Mouse (Mus musculus) intestine, embryonic 16.5 days (tissue): ENCODE measurements around the gene Atg16l2. TPM values are rescaled to one million over a fixed set of nuclear protein-coding genes. Genes with fewer than 3 reads are reported as not detected.

Experiments
- ATAC-seq: fragments of 200-750 bp; cut with Nextera tagmentation; 2 replicates; pipeline ENCODE4 v1.8.0; 2017; ENCODE audit warnings: moderate TSS enrichment, moderate library complexity
- H3K27ac ChIP-seq: fragments of 300-500 bp; sonication (generic); 2 replicates; pipeline ENCODE4 v1.5.1; 2014; ENCODE audit warnings: mild to moderate bottlenecking, low read length
- H3K27me3 ChIP-seq: fragments of 300-500 bp; sonication (generic); replicated peaks from 2 replicates; pipeline ENCODE4 v1.6.1; 2014; ENCODE audit warnings: low read length, control low read depth, mixed read lengths; ENCODE audit not compliant: control insufficient read depth, insufficient read depth
- H3K36me3 ChIP-seq: fragments of 300-500 bp; sonication (generic); 2 replicates; pipeline ENCODE4 v1.6.1; 2014; ENCODE audit warnings: low read length, control low read depth; ENCODE audit not compliant: control insufficient read depth, insufficient read depth
- H3K4me1 ChIP-seq: fragments of 300-500 bp; sonication (generic); 2 replicates; pipeline ENCODE4 v1.6.1; 2014; ENCODE audit warnings: low read length, control low read depth, mixed read lengths; ENCODE audit not compliant: control insufficient read depth, insufficient read depth
- H3K4me2 ChIP-seq: fragments of 300-500 bp; sonication (generic); 2 replicates; pipeline ENCODE4 v1.6.1; 2014; ENCODE audit warnings: low read depth, low read length, control low read depth
- H3K4me3 ChIP-seq: fragments of 300-500 bp; sonication (generic); 2 replicates; pipeline ENCODE4 v1.5.1; 2014; ENCODE audit warnings: mild to moderate bottlenecking, low read length
- H3K9ac ChIP-seq: fragments of 300-500 bp; sonication (generic); 2 replicates; pipeline ENCODE4 v1.6.1; 2014; ENCODE audit warnings: low read depth, low read length
- H3K9me3 ChIP-seq: fragments of 300-500 bp; sonication (generic); 2 replicates; pipeline ENCODE4 v1.6.1; 2016; ENCODE audit warnings: low read length, control low read depth; ENCODE audit not compliant: control insufficient read depth
- WGBS: fragments of 180-500 bp; shearing (Covaris S2); extraction: QIAGEN DNeasy Blood & Tissue Kit; methylation state at CpG from one replicate; pipeline ENCODE4 v1.1.7; 2014; 5-methylcytosine and 5-hydroxymethylcytosine counted together
- polyA plus RNA-seq: library from polyadenylated mRNA; unstranded; fragments of >200 nt; fragmentation: Nextera tagmentation; extraction: Ambion mirVana; gene quantifications from 2 replicates; pipeline ENCODE4 v1.2.1, GENCODE M21; 2015

Atg16l2 gene
- polyA plus RNA-seq, 1 experiment from 2014 or later: 17.3 TPM

- Histone ChIP-seq H3K27me3 (no peaks in the 10 kb centered on the region), H3K9ac (no peak overlapping the region), H3K36me3 (no peaks in the 10 kb centered on the region; the same call in 1 of the 2 replicates), H3K4me2 (no peak overlapping the region), H3K27ac (no peak overlapping the region), H3K4me1 (peaks cover 32% of the 10 kb centered on the region), H3K4me3 (no peak overlapping the region), H3K9me3 (no peaks in the 10 kb centered on the region)
- ATAC-seq: no peak
- 79% methylated on average over 3 of the region's 3 CpGs for WGBS
Observed at GRCm38 (mm10) chr7:101298375-101298774, 3.7 kb downstream of the Atg16l2 start.

- Histone ChIP-seq H3K4me1 (peaks cover 26% of the 10 kb centered on the region), H3K36me3 (peaks cover 3% of the 10 kb centered on the region; the same call in 1 of the 2 replicates), H3K9ac (peak overlapping the region; percentile 66), H3K27ac (peak overlapping the region; percentile 23; the same call in 1 of the 2 replicates), H3K9me3 (no peaks in the 10 kb centered on the region), H3K4me3 (peak overlapping the region; percentile 40), H3K4me2 (peak overlapping the region; percentile 75), H3K27me3 (no peaks in the 10 kb centered on the region)
- WGBS: 27% methylated on average over 8 of the region's 8 CpGs
- ATAC-seq: no peak
Observed at GRCm38 (mm10) chr7:101297023-101297405, 5.0 kb downstream of the Atg16l2 start.

GRCm38 (mm10) chr7:101296252-101297022 is 5.6 kb downstream of the Atg16l2 start:
- 11% methylated on average over 35 of the region's 35 CpGs for WGBS
- H3K4me3 ChIP-seq: peak overlapping the region; percentile 40
- peak overlapping the region; percentile 66 for H3K9ac ChIP-seq
- H3K36me3 ChIP-seq: peaks cover 3% of the 10 kb centered on the region; the same call in 1 of the 2 replicates
- no peaks in the 10 kb centered on the region for H3K27me3 ChIP-seq
- ATAC-seq: peak; percentile 87
- peak overlapping the region; percentile 23; the same call in 1 of the 2 replicates for H3K27ac ChIP-seq
- H3K9me3 ChIP-seq: no peaks in the 10 kb centered on the region
- H3K4me2 ChIP-seq: peak overlapping the region; percentile 75
- H3K4me1 ChIP-seq: peaks cover 26% of the 10 kb centered on the region

GRCm38 (mm10) chr7:101295438-101295837 is 6.6 kb downstream of the Atg16l2 start:
- Histone ChIP-seq H3K9me3 (no peaks in the 10 kb centered on the region), H3K4me3 (no peak overlapping the region), H3K27me3 (no peaks in the 10 kb centered on the region), H3K4me1 (peaks cover 18% of the 10 kb centered on the region), H3K9ac (no peak overlapping the region), H3K27ac (no peak overlapping the region), H3K36me3 (peaks cover 3% of the 10 kb centered on the region; the same call in 1 of the 2 replicates), H3K4me2 (no peak overlapping the region)
- 67% methylated on average over 1 of the region's 1 CpGs for WGBS
- no peak for ATAC-seq

- 56% methylated on average over 4 of the region's 4 CpGs for WGBS
- Histone ChIP-seq H3K9ac (no peak overlapping the region), H3K27ac (no peak overlapping the region), H3K9me3 (no peaks in the 10 kb centered on the region), H3K27me3 (no peaks in the 10 kb centered on the region), H3K4me2 (no peak overlapping the region), H3K36me3 (peaks cover 7% of the 10 kb centered on the region; the same call in 1 of the 2 replicates), H3K4me3 (no peak overlapping the region), H3K4me1 (peaks cover 14% of the 10 kb centered on the region)
- ATAC-seq: no peak
Observed at GRCm38 (mm10) chr7:101293611-101294010, 8.4 kb downstream of the Atg16l2 start.

GRCm38 (mm10) chr7:101293138-101293537 is 8.9 kb downstream of the Atg16l2 start:
- Histone ChIP-seq H3K4me1 (peaks cover 14% of the 10 kb centered on the region), H3K36me3 (peaks cover 7% of the 10 kb centered on the region; the same call in 1 of the 2 replicates), H3K4me2 (no peak overlapping the region), H3K9me3 (no peaks in the 10 kb centered on the region), H3K27ac (no peak overlapping the region), H3K4me3 (no peak overlapping the region), H3K27me3 (no peaks in the 10 kb centered on the region), H3K9ac (no peak overlapping the region)
- no peak for ATAC-seq
- 55% methylated on average over 4 of the region's 4 CpGs for WGBS

GRCm38 (mm10) chr7:101292696-101293095 is 9.4 kb downstream of the Atg16l2 start:
- no peaks in the 10 kb centered on the region for H3K27me3 ChIP-seq
- 91% methylated on average over 1 of the region's 1 CpGs for WGBS
- H3K27ac ChIP-seq: no peak overlapping the region
- no peaks in the 10 kb centered on the region for H3K9me3 ChIP-seq
- ATAC-seq: no peak
- H3K36me3 ChIP-seq: peaks cover 7% of the 10 kb centered on the region; the same call in 1 of the 2 replicates
- H3K4me1 ChIP-seq: peaks cover 14% of the 10 kb centered on the region
- no peak overlapping the region for H3K4me3 ChIP-seq
- H3K9ac ChIP-seq: no peak overlapping the region
- no peak overlapping the region for H3K4me2 ChIP-seq

- Histone ChIP-seq H3K4me2 (no peak overlapping the region), H3K27ac (no peak overlapping the region), H3K9me3 (no peaks in the 10 kb centered on the region), H3K27me3 (no peaks in the 10 kb centered on the region), H3K9ac (no peak overlapping the region), H3K4me1 (peaks cover 11% of the 10 kb centered on the region), H3K36me3 (peaks cover 7% of the 10 kb centered on the region; the same call in 1 of the 2 replicates), H3K4me3 (no peak overlapping the region)
- WGBS: 67% methylated on average over 3 of the region's 4 CpGs
- no peak for ATAC-seq
Observed at GRCm38 (mm10) chr7:101292086-101292485, 10.0 kb downstream of the Atg16l2 start.

- H3K27me3 ChIP-seq: no peaks in the 10 kb centered on the region
- no peak overlapping the region for H3K27ac ChIP-seq
- ATAC-seq: no peak
- no peak overlapping the region for H3K9ac ChIP-seq
- peaks cover 7% of the 10 kb centered on the region; the same call in 1 of the 2 replicates for H3K36me3 ChIP-seq
- H3K9me3 ChIP-seq: no peaks in the 10 kb centered on the region
- H3K4me2 ChIP-seq: no peak overlapping the region
- WGBS: 89% methylated on average over 8 of the region's 8 CpGs
- H3K4me1 ChIP-seq: peaks cover 7% of the 10 kb centered on the region
- H3K4me3 ChIP-seq: no peak overlapping the region
Observed at GRCm38 (mm10) chr7:101291641-101292040, 10.4 kb downstream of the Atg16l2 start.
